Mouse (Mus musculus) heart, adult 2 months (tissue): ENCODE measurements around the gene Plod2. TPM values are rescaled to one million over a fixed set of nuclear protein-coding genes. Genes with fewer than 3 reads are reported as not detected.

Experiments used
- DNase-seq, 2 experiments: peaks; one replicate each; pipeline ENCODE4 v3.0.0; 2021
- H3K27ac ChIP-seq: fragments of 200-600 bp; 2 replicates; pipeline ENCODE4 v1.8.1; 2022
- H3K27me3 ChIP-seq: fragments of 200-500 bp; 2 replicates; pipeline ENCODE4 v1.6.1; 2012; ENCODE audit warnings: mild to moderate bottlenecking, low read length, inconsistent platforms, mixed read lengths; ENCODE audit not compliant: control insufficient read depth, insufficient read depth
- H3K36me3 ChIP-seq: fragments of 200-500 bp; 2 replicates; pipeline ENCODE4 v1.6.1; 2012; ENCODE audit warnings: low read length, inconsistent platforms; ENCODE audit not compliant: control insufficient read depth, insufficient read depth
- H3K4me1 ChIP-seq: fragments of 200-500 bp; 2 replicates; pipeline ENCODE4 v1.6.1; 2011; ENCODE audit warnings: low read length; ENCODE audit not compliant: control insufficient read depth, insufficient read depth
- H3K4me3 ChIP-seq: fragments of 200-600 bp; 2 replicates; pipeline ENCODE4 v1.8.1; 2022
- H3K79me2 ChIP-seq: fragments of 200-500 bp; replicated peaks from 2 replicates; pipeline ENCODE4 v1.6.1; 2012; ENCODE audit warnings: mild to moderate bottlenecking, inconsistent platforms, low read length, moderate library complexity, mixed read lengths; ENCODE audit not compliant: control insufficient read depth, insufficient read depth
- H3K9ac ChIP-seq: fragments of 200-500 bp; 2 replicates; pipeline ENCODE4 v1.6.1; 2012; ENCODE audit warnings: low read depth, mild to moderate bottlenecking, control low read depth, inconsistent platforms, low read length, mixed read lengths
- CTCF ChIP-seq: fragments of 200-600 bp; IDR thresholded peaks from 2 replicates; pipeline ENCODE4 v1.8.1; 2022; ENCODE audit warnings: antibody characterized with exemption, mild to moderate bottlenecking, moderate library complexity
- EP300 ChIP-seq: fragments of 200-500 bp; IDR thresholded peaks from 2 replicates; pipeline ENCODE4 v1.6.1; 2011; ENCODE audit warnings: low read depth, low read length, control low read depth; ENCODE audit not compliant: insufficient read depth
- POLR2A ChIP-seq: fragments of 200-500 bp; IDR thresholded peaks from 2 replicates; pipeline ENCODE4 v1.6.1; 2011; ENCODE audit warnings: mild to moderate bottlenecking, low read depth, low read length, control low read depth; ENCODE audit not compliant: insufficient read depth
- WGBS: fragments of 180-500 bp; shearing (Covaris S2); methylation state at CpG from one replicate; pipeline ENCODE4 v1.1.7; 2018; 5-methylcytosine and 5-hydroxymethylcytosine counted together
- intact Hi-C: fragments of 180-260 bp; cut with DNase I; formaldehyde crosslinking; loops from one replicate; pipeline ENCODE4 v1.15.1; 2025
- polyA plus RNA-seq: library from polyadenylated mRNA; depleted of rRNA; stranded (reverse); fragments of >200 nt; gene quantifications from 2 replicates; pipeline ENCODE4 v1.2.3, GENCODE M21; 2012
- total RNA-seq, 2 experiments: library from RNA; stranded (reverse); gene quantifications; 2 replicates each; pipeline ENCODE4 v1.2.3; 2021

The Plod2 gene
- total and polyA plus RNA-seq, 3 experiments: 7.7 to 18.9 (median 15.8) TPM

DNA sequence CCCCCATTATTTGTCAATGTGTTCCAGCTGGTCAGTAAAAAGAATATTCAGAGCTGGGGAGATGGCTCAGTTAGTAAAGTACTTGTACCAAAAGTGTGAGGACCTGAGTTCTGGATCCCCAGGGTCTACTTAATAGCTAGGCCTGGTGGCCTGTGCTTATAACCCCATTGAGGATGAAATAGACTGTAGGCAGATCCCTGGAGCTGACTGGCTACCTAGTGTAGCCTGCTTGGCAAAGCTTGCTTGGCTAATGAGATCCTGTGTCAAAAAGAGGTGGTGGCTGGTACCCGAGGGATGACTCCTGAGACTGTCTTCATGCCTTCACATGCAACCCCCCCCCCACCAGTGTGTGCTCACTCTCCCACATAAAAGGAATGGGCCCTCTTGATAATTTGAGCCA lies 2.1 kb downstream of the Plod2 start:
- no peak overlapping the region for H3K27ac ChIP-seq
- DNase-seq: no peak
- H3K4me1 ChIP-seq: peaks cover 10% of the 10 kb centered on the region
- 74% methylated on average over 1 of the region's 1 CpGs for WGBS
- intact Hi-C loops: loop anchor here (5.0 to 10.0 kb wide), 3 partner anchors 87 to 327 kb away; partner anchors contain the start of genes Plscr2 and Plscr4
- H3K36me3 ChIP-seq: peaks cover 10% of the 10 kb centered on the region
- no peak overlapping the region for H3K9ac ChIP-seq
- H3K27me3 ChIP-seq: no peaks in the 10 kb centered on the region
- TF ChIP-seq CTCF (no peak), POLR2A (no peak), EP300 (no peak)
- H3K79me2 ChIP-seq: no peaks in the 10 kb centered on the region
- no peak overlapping the region for H3K4me3 ChIP-seq

GRCm38 (mm10) chr9:92545021-92545420 lies 3.0 kb downstream of the Plod2 start:
- TF ChIP-seq CTCF (no peak), EP300 (no peak), POLR2A (no peak)
- no peak overlapping the region for H3K4me3 ChIP-seq
- WGBS: 22% methylated on average over 6 of the region's 6 CpGs

DNA sequence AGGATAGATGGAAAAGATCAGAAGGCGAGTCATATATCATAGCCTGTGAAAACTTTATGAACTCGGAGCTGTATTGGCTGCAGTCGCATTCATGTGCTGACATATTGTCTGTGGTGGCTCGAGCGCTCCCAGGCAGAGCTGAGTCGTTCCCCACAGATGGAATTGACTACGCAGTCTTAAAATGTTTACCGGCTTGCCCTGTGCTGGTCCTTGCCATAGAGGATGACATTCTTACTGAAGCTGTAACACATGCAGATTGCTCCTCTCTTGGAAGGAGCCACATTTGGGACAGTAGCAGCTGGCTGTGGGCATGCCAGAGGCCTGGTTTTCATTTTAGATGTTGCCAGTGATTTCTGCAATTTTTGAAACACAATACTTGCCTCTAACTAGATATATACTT lies 4.4 kb downstream of the Plod2 start:
- Histone ChIP-seq H3K27ac (no peak overlapping the region), H3K9ac (no peak overlapping the region), H3K4me1 (peaks cover 13% of the 10 kb centered on the region), H3K4me3 (no peak overlapping the region), H3K27me3 (no peaks in the 10 kb centered on the region), H3K36me3 (peaks cover 14% of the 10 kb centered on the region), H3K79me2 (no peaks in the 10 kb centered on the region)
- TF ChIP-seq POLR2A (no peak), CTCF (no peak), EP300 (no peak)
- WGBS: 88% methylated on average over 8 of the region's 8 CpGs
- no peak for DNase-seq
- intact Hi-C loops: loop anchor here (10.0 kb wide), 1 partner anchor 272 kb away; the partner anchor contains the start of gene Plscr2

More at GRCm38 (mm10) chr9:92545021-92545420, 3.0 kb downstream of the Plod2 start:
- no peak overlapping the region for H3K9ac ChIP-seq
- H3K79me2 ChIP-seq: no peaks in the 10 kb centered on the region
- peaks cover 13% of the 10 kb centered on the region for H3K4me1 ChIP-seq
- peak overlapping the region; percentile 29; the same call in 1 of the 2 replicates for H3K27ac ChIP-seq
- intact Hi-C loops: loop anchor here (10.0 kb wide), 1 partner anchor 270 kb away; the partner anchor contains the start of gene Plscr2
- H3K36me3 ChIP-seq: peaks cover 14% of the 10 kb centered on the region
- no peak for DNase-seq
- H3K27me3 ChIP-seq: no peaks in the 10 kb centered on the region

GRCm38 (mm10) chr9:92547106-92547505 lies 5.1 kb downstream of the Plod2 start:
- H3K27me3 ChIP-seq: no peaks in the 10 kb centered on the region
- intact Hi-C loops: loop anchor here (10.0 kb wide), 1 partner anchor 272 kb away; the partner anchor contains the start of gene Plscr2
- WGBS: 96% methylated on average over 2 of the region's 2 CpGs

GRCm38 (mm10) chr9:92547821-92548220 lies 5.8 kb downstream of the Plod2 start:
- peaks cover 13% of the 10 kb centered on the region for H3K4me1 ChIP-seq
- no peak for DNase-seq
- TF ChIP-seq CTCF (no peak), EP300 (no peak), POLR2A (no peak)
- no peaks in the 10 kb centered on the region for H3K27me3 ChIP-seq
- no peak overlapping the region; the same call in 1 of the 2 replicates for H3K27ac ChIP-seq
- 97% methylated on average over 7 of the region's 7 CpGs for WGBS
- H3K4me3 ChIP-seq: no peak overlapping the region
- H3K79me2 ChIP-seq: no peaks in the 10 kb centered on the region; the same call in 1 of the 2 replicates
- H3K36me3 ChIP-seq: peaks cover 14% of the 10 kb centered on the region
- no peak overlapping the region for H3K9ac ChIP-seq
- intact Hi-C loops: loop anchor here (2.0 to 10.0 kb wide), 2 partner anchors 15 to 273 kb away; partner anchors contain the start of gene Plscr2

More at GRCm38 (mm10) chr9:92547106-92547505, 5.1 kb downstream of the Plod2 start:
- no peak for DNase-seq
- Histone ChIP-seq H3K79me2 (no peaks in the 10 kb centered on the region), H3K4me3 (no peak overlapping the region), H3K36me3 (peaks cover 14% of the 10 kb centered on the region), H3K4me1 (peaks cover 13% of the 10 kb centered on the region), H3K9ac (no peak overlapping the region), H3K27ac (no peak overlapping the region)
- no peak for TF ChIP-seq POLR2A
- TF ChIP-seq EP300: no peak
- TF ChIP-seq CTCF: no peak

DNA sequence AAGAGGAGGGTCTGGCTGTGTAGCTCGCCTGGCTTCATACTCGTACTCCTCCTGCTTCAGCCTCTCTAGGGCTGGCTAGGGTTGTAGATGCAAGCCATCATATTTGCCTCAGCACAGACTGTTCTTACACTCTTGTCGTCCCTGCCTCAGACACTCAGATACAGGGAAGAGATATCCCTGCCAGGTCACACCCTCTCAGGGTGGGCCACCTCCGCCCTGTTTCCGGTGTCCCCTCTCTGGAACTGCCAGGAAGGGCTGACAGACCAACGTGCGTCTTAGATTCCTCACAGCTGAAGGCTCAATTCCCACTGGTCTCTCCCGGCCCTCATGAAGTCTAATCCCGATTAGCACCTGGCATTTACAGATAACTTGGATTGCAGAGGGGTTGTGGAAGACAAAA lies 6.6 kb downstream of the Plod2 start:
- intact Hi-C loops: loop anchor here (2.0 to 10.0 kb wide), 2 partner anchors 14 to 274 kb away; partner anchors contain the start of gene Plscr2
- Histone ChIP-seq H3K36me3 (peaks cover 14% of the 10 kb centered on the region), H3K79me2 (no peaks in the 10 kb centered on the region; the same call in 1 of the 2 replicates), H3K27ac (peak overlapping the region; percentile 51), H3K4me3 (no peak overlapping the region), H3K9ac (no peak overlapping the region), H3K27me3 (no peaks in the 10 kb centered on the region), H3K4me1 (peaks cover 13% of the 10 kb centered on the region)
- WGBS: 38% methylated on average over 9 of the region's 9 CpGs
- TF ChIP-seq CTCF (no peak), EP300 (no peak), POLR2A (no peak)
- peak; percentile 50 to 60 for DNase-seq
